Mouse (Mus musculus) stomach, embryonic 14.5 days (tissue): ENCODE measurements around the gene Arl4c. TPM values are rescaled to one million over a fixed set of nuclear protein-coding genes. Genes with fewer than 3 reads are reported as not detected.

Experiments
- ATAC-seq: fragments of 200-750 bp; cut with Nextera tagmentation; 2 replicates; pipeline ENCODE4 v1.8.0; 2017; ENCODE audit warnings: low read depth, moderate TSS enrichment; ENCODE audit not compliant: insufficient number of reproducible peaks, insufficient read depth, low FRiP score
- H3K27ac ChIP-seq: fragments of 300-500 bp; sonication (generic); 2 replicates; pipeline ENCODE4 v1.5.1; 2014; ENCODE audit warnings: mild to moderate bottlenecking, low read length, moderate library complexity, mixed read lengths
- H3K27me3 ChIP-seq: fragments of 300-500 bp; sonication (generic); 2 replicates; pipeline ENCODE4 v1.6.1; 2014; ENCODE audit warnings: low read length, control low read depth, mixed read lengths; ENCODE audit not compliant: control insufficient read depth, insufficient read depth
- H3K36me3 ChIP-seq: fragments of 300-500 bp; sonication (generic); 2 replicates; pipeline ENCODE4 v1.6.1; 2014; ENCODE audit warnings: mild to moderate bottlenecking, control low read depth, low read length, moderate library complexity, mixed read lengths; ENCODE audit not compliant: control insufficient read depth, insufficient read depth
- H3K4me1 ChIP-seq: fragments of 300-500 bp; sonication (generic); 2 replicates; pipeline ENCODE4 v1.6.1; 2014; ENCODE audit warnings: low read length, control low read depth, mixed read lengths; ENCODE audit not compliant: control insufficient read depth, insufficient read depth
- H3K4me2 ChIP-seq: fragments of 300-500 bp; sonication (generic); replicated peaks from 2 replicates; pipeline ENCODE4 v1.6.1; 2014; ENCODE audit warnings: low read depth, low read length, control low read depth
- H3K4me3 ChIP-seq: fragments of 300-500 bp; sonication (generic); 2 replicates; pipeline ENCODE4 v1.5.1; 2014; ENCODE audit warnings: low read depth, low read length, control low read depth
- H3K9ac ChIP-seq: fragments of 300-500 bp; sonication (generic); replicated peaks from 2 replicates; pipeline ENCODE4 v1.6.1; 2014; ENCODE audit warnings: low read depth, mild to moderate bottlenecking, control low read depth, low read length, moderate library complexity, mixed read lengths
- H3K9me3 ChIP-seq: fragments of 300-500 bp; sonication (generic); 2 replicates; pipeline ENCODE4 v1.6.1; 2016; ENCODE audit warnings: low read depth, low read length, control low read depth; ENCODE audit not compliant: control insufficient read depth
- WGBS: fragments of 180-500 bp; shearing (Covaris S2); extraction: QIAGEN DNeasy Blood & Tissue Kit; methylation state at CpG from one replicate; pipeline ENCODE4 v1.1.7; 2014; 5-methylcytosine and 5-hydroxymethylcytosine counted together
- polyA plus RNA-seq: library from polyadenylated mRNA; unstranded; fragments of >200 nt; fragmentation: Nextera tagmentation; extraction: Ambion mirVana; gene quantifications from 2 replicates; pipeline ENCODE4 v1.2.1, GENCODE M21; 2014

The Arl4c gene
- polyA plus RNA-seq, 1 experiment from 2014 or later: 6.5 TPM

DNA sequence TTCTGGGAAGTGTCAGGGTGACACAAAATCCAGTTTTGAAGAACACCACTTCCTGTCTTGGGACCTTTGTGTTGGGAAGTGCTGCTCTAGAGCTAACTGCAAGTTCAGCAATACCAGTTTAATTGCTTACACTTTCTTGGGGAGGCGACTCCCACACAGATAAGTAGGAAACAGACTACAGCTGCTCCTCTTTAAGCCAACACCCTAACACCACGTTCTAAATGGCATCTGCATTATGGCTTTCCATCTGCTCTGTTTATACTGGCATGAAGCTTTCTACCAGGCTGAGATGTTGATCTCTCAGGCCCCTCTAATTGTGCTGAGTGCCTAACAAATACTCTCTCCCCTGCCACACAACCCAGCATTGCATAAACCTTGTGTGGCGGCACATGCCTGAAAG, 36.9 kb upstream of the Arl4c start:
- no peak overlapping the region for H3K9ac ChIP-seq
- 38% methylated on average over 3 of the region's 3 CpGs for WGBS
- no peak overlapping the region for H3K4me2 ChIP-seq
- H3K9me3 ChIP-seq: no peaks in the 10 kb centered on the region
- no peaks in the 10 kb centered on the region for H3K36me3 ChIP-seq
- H3K27me3 ChIP-seq: no peaks in the 10 kb centered on the region
- no peak overlapping the region for H3K4me3 ChIP-seq
- H3K27ac ChIP-seq: no peak overlapping the region
- no peak for ATAC-seq
- no peaks in the 10 kb centered on the region for H3K4me1 ChIP-seq

DNA sequence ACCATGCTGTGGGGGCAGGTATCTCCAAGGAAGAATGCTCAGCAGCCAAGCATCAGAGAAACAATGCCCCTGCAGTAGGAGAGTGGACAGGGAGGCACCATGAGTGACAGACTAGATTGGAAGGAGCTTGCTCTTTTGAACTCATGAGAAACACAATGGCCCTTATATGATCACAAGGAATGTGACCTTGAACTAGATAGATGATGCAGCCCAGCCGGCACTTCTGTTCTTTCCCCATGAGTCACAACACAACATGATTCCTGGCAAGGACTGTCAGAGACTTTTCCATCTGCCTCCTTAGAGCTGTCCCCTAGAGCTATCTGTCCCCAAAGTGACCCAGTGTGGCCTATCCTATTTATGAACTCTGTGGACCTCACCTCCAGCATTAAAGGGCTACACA, 27.5 kb upstream of the Arl4c start:
- no peaks in the 10 kb centered on the region for H3K36me3 ChIP-seq
- 76% methylated on average over 1 of the region's 1 CpGs for WGBS
- no peak overlapping the region for H3K4me3 ChIP-seq
- no peak overlapping the region for H3K4me2 ChIP-seq
- no peaks in the 10 kb centered on the region for H3K27me3 ChIP-seq
- H3K27ac ChIP-seq: no peak overlapping the region
- ATAC-seq: no peak
- H3K4me1 ChIP-seq: no peaks in the 10 kb centered on the region
- H3K9me3 ChIP-seq: no peaks in the 10 kb centered on the region
- H3K9ac ChIP-seq: no peak overlapping the region

DNA sequence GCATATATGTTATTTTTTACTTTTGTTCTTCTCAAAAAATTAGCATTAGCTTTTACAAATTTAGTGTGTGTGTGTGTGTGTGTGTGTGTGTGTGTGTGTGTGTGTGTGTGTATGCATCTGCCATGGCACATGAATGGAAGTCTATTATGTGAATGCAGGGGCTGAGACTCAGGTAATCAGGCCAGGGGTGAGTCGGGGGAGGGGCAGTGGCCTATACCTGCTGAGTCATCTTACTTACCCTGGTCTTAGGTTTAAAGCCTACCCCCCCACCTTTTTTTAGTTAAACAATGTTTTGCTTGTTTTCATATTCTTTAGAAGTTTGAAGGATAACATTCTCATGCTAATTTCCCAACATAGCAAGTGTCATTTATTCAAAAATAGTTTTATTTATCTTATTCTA, 25.3 kb upstream of the Arl4c start:
- WGBS: 68% methylated on average over 1 of the region's 1 CpGs
- Histone ChIP-seq H3K4me3 (no peak overlapping the region), H3K9ac (no peak overlapping the region), H3K27me3 (no peaks in the 10 kb centered on the region), H3K4me2 (no peak overlapping the region), H3K4me1 (no peaks in the 10 kb centered on the region), H3K27ac (no peak overlapping the region), H3K9me3 (no peaks in the 10 kb centered on the region), H3K36me3 (no peaks in the 10 kb centered on the region)
- ATAC-seq: no peak

DNA sequence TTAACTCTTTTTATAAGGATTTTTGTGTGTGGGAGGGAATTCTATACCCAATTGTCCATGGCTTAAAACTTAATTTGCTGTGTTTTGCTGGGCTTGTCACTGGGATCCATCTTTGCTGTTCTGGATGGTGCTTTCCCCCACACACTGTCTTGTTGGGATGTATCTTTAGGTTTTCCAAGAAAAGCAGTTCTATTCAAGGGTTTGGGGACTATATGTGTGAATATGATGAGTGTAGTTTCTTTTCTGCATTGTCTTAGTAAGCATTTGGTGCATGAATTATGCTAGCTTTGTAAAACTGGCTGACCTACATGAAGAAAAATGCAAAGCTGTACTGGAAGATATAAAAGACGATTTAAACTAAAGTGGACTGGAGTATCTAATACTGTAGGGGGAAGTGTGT, 23.7 kb upstream of the Arl4c start:
- H3K4me3 ChIP-seq: no peak overlapping the region
- H3K36me3 ChIP-seq: no peaks in the 10 kb centered on the region
- H3K9me3 ChIP-seq: no peaks in the 10 kb centered on the region
- H3K4me1 ChIP-seq: no peaks in the 10 kb centered on the region
- ATAC-seq: no peak
- no peak overlapping the region for H3K4me2 ChIP-seq
- no peak overlapping the region for H3K27ac ChIP-seq
- 60% methylated on average over 1 of the region's 1 CpGs for WGBS
- H3K27me3 ChIP-seq: no peaks in the 10 kb centered on the region
- no peak overlapping the region for H3K9ac ChIP-seq

DNA sequence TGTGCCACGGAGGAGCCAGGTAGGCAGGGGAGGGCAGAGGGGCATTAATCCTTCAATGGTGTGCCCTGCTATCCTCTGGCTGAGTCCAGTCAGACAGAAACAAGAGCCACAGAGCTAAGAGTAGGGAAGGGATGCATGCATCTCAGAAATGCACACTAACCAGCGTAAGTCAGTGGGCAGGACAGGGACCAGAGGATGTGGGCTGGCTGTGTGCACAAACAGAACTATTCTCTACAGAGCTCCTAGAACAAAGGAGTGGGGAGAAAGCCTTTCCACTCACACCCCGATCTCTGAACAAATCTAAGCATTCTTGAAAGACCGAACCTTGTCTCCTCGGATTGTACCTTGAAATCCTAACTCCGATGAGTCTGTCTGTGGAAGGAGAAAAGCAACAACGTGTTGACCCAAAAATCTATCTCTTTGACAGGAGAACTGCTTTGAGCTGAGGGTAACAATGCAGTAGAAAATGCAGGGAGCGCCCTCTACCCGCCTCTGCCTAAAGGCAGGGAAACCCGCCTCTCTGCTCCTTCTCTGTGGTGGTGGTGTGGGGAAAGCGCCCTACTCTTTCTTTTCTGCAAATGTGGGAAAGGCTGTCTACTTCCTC, 18.7 kb upstream of the Arl4c start:
- WGBS: 42% methylated on average over 11 of the region's 11 CpGs
- Histone ChIP-seq H3K4me3 (no peak overlapping the region), H3K27ac (no peak overlapping the region), H3K27me3 (no peaks in the 10 kb centered on the region), H3K9me3 (no peaks in the 10 kb centered on the region), H3K4me2 (no peak overlapping the region), H3K4me1 (no peaks in the 10 kb centered on the region), H3K36me3 (no peaks in the 10 kb centered on the region), H3K9ac (no peak overlapping the region)
- no peak for ATAC-seq

DNA sequence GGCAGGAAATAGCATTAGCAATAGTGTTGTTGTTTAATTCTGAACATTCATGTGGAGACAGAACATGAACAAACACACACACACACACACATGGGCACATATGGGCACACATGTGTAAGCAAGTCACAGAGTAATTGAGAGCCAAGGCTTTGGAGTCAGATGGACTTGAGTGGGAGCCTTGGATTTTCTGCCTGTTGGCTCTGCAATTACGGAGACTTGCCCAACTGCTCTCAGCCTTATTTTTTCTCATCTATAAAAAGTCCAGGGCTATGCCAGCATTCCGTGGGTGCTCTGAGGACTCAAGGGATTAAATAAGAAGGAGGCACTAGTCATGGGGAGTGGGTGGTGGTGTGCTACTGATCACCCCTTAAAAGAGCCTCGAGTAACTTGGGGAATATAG, 16.5 kb upstream of the Arl4c start:
- no peak for ATAC-seq
- H3K36me3 ChIP-seq: no peaks in the 10 kb centered on the region
- no peaks in the 10 kb centered on the region for H3K27me3 ChIP-seq
- H3K4me2 ChIP-seq: no peak overlapping the region
- H3K27ac ChIP-seq: no peak overlapping the region
- WGBS: 75% methylated on average over 3 of the region's 3 CpGs
- no peaks in the 10 kb centered on the region for H3K4me1 ChIP-seq
- H3K9ac ChIP-seq: no peak overlapping the region
- H3K9me3 ChIP-seq: no peaks in the 10 kb centered on the region
- H3K4me3 ChIP-seq: no peak overlapping the region

DNA sequence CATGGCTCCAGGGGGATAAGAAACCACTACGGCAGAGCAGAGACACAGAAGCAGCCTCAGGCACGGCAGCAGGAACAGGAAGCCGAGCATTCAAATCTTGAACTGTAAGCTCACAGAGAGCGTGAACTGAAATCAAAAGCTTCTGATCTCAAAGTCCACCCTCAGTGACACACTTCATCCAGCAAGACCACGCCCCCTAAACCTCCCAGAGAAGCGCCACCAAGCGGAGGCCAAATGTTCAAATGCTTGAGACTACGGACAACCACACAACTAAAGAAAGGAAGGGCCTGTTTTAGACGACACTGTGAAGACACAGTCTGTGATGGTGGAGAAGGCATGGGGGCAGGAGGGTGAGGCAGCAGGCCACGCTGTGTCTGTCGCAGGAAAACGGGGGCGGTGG, 15.7 kb upstream of the Arl4c start:
- no peak for ATAC-seq
- Histone ChIP-seq H3K36me3 (no peaks in the 10 kb centered on the region), H3K9ac (no peak overlapping the region), H3K4me2 (no peak overlapping the region), H3K27ac (no peak overlapping the region), H3K9me3 (no peaks in the 10 kb centered on the region), H3K27me3 (no peaks in the 10 kb centered on the region), H3K4me1 (no peaks in the 10 kb centered on the region), H3K4me3 (no peak overlapping the region)
- 78% methylated on average over 13 of the region's 13 CpGs for WGBS

DNA sequence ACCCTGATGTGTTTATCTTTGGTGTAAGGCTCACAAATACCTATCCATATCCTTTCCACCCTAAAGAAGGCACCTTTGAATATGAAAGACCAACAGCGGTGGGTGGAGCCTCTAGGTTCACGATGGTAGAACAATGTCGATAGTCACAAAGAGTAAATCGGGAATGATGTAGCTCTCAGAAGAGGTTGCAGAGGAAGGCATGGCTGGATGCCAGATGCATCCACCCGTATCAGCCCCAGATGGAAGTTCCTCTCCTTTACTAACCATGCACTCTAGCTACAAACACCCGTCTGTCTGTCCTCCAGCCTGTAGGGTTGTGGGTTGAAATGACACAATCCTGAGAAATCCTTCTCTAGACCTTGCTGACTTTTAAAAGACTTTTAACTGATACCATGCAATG, 10.0 kb upstream of the Arl4c start:
- no peak overlapping the region for H3K27ac ChIP-seq
- H3K4me3 ChIP-seq: no peak overlapping the region
- H3K4me1 ChIP-seq: no peaks in the 10 kb centered on the region
- 88% methylated on average over 6 of the region's 6 CpGs for WGBS
- no peaks in the 10 kb centered on the region for H3K36me3 ChIP-seq
- no peaks in the 10 kb centered on the region for H3K9me3 ChIP-seq
- ATAC-seq: no peak
- no peak overlapping the region for H3K4me2 ChIP-seq
- H3K27me3 ChIP-seq: no peaks in the 10 kb centered on the region
- no peak overlapping the region for H3K9ac ChIP-seq

DNA sequence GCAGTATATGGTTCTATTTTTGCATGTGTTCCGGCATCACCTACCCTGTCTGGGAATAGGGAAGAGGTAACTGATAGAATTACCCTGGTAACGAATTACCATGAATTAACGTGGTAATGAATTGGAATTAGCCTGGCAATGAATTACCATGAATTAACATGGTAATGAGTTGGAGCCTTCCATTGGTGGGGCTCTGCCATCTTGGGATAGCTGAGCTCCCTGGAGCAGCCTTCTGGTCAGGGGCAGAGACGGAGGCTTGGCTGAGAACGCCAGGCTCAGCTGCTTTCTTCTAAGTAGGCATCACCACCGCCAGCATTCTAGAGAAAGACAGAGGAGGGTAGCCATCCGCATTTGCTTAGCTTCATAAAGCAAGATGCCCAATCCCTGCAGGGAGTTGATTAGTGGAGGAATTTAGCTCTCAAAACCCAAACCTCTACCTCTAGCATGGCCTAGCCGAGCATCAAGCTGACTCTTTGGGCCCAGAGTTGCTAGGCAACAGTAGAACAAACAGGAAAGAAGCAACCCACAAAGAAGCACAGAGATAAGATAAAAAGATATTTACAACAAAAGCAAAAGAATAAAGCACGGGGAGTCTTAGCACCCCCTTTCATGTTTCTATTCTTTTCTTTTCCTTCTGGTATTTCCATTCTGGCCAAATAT, 6.8 kb upstream of the Arl4c start:
- Histone ChIP-seq H3K4me1 (no peaks in the 10 kb centered on the region), H3K9me3 (no peaks in the 10 kb centered on the region), H3K4me2 (no peak overlapping the region), H3K36me3 (no peaks in the 10 kb centered on the region), H3K9ac (no peak overlapping the region), H3K4me3 (no peak overlapping the region), H3K27me3 (no peaks in the 10 kb centered on the region), H3K27ac (no peak overlapping the region)
- WGBS: 74% methylated on average over 9 of the region's 9 CpGs
- no peak for ATAC-seq
